Mouse (Mus musculus): ENCODE data around the gene Mtmr1. TPM values are rescaled to one million over a fixed set of nuclear protein-coding genes. Genes with fewer than 3 reads are reported as not detected.

The Mtmr1 gene
- polyA plus RNA-seq, 1 experiment from 2014 or later, result 19.4 TPM

DNA sequence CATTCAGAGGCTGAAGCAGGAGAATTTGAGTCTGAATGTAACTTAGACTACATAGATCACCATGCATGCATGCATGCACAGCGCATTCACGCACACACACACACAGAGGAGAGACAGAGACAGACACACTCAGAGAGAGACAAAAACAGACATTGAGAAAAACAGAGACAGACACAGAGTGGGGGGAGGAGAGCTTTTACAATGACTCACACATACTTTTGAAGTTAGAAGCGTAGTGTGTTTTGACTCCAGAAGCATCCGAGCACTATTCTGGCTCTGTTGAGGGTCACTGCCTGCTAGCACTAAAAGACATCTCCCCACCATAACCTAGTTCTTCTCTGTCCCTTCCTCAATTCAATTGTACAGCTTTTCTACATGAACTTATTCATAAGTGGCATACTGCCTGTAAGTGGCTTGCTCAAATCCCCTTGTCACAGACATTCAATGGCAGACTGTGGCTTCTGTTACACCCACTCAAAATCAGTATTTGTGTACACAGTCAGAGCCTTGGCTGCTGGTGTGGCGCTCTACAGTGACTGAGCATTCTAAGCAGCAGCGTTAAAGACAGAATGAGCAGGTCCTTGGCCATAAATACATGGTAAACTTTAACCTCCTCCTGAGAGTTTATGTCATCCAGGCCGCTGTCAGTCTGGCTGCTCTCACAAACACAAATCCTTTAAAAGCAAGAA, 99.7 kb downstream of the Mtmr1 start:
- no peaks in the 10 kb centered on the region for H3K27me3 ChIP-seq (replicated peaks)
- no peak for ATAC-seq (ENCODE audit: low FRiP score, low read depth)
- H3K36me3 ChIP-seq, result no peaks in the 10 kb centered on the region
- WGBS, result 73% methylated on average over 7 of the region's 7 CpGs
- no peak overlapping the region for H3K27ac ChIP-seq
- no peaks in the 10 kb centered on the region for H3K9me3 ChIP-seq
- no peak overlapping the region for H3K4me3 ChIP-seq
- H3K4me2 ChIP-seq (replicated peaks), result no peak overlapping the region
- H3K9ac ChIP-seq, result no peak overlapping the region
- H3K4me1 ChIP-seq, result no peaks in the 10 kb centered on the region

DNA sequence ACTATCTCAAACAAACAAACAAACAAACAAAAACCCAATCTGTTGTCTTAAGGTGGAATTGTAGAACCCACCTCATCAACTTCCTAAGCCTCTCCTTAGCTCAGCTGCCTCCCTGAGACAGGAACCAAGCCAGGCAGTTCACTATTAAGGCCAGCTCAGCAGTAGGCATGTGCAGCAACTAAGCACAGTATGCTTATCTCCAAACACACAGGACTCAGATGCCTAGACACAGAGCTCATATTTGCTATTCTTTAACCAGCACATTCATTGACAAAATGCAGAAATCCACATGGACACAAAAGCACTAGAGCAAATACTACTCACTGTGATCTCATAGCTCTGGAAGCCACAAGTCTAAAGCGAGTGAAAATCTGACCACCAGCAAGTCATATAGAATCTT, 100.9 kb downstream of the Mtmr1 start:
- no peak overlapping the region for H3K4me2 ChIP-seq (replicated peaks)
- H3K36me3 ChIP-seq, result no peaks in the 10 kb centered on the region
- H3K9me3 ChIP-seq, result no peaks in the 10 kb centered on the region
- no peak overlapping the region for H3K9ac ChIP-seq
- no peaks in the 10 kb centered on the region for H3K27me3 ChIP-seq (replicated peaks)
- ATAC-seq (ENCODE audit: low FRiP score, low read depth), result no peak
- no peak overlapping the region for H3K4me3 ChIP-seq
- WGBS, result 71% methylated on average over 1 of the region's 1 CpGs
- H3K27ac ChIP-seq, result no peak overlapping the region
- no peaks in the 10 kb centered on the region for H3K4me1 ChIP-seq

DNA sequence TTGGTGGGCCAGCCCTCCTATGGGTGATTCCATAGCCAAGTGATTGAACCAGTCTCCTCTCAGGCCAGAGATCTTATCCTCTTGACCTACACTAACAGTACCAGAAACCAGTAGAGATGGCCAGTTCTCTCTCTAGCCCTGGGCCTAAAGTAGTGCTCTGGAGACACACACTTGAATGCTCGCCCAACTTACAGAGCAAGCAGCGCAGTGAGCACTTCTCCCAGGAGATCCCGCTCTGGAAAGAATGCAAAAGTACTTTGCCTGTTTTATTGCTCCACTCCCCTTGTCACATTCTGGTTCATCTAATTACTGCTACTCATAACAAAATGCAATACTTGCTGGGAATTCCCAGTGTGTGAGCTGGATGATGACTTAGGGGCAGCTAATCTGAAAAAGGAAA, 102.9 kb downstream of the Mtmr1 start:
- H3K4me3 ChIP-seq, result no peak overlapping the region
- ATAC-seq (ENCODE audit: low FRiP score, low read depth), result no peak
- no peaks in the 10 kb centered on the region for H3K9me3 ChIP-seq
- no peaks in the 10 kb centered on the region for H3K4me1 ChIP-seq
- no peak overlapping the region for H3K9ac ChIP-seq
- H3K27me3 ChIP-seq (replicated peaks), result no peaks in the 10 kb centered on the region
- 84% methylated on average over 3 of the region's 3 CpGs for WGBS
- H3K27ac ChIP-seq, result no peak overlapping the region
- no peak overlapping the region for H3K4me2 ChIP-seq (replicated peaks)
- no peaks in the 10 kb centered on the region for H3K36me3 ChIP-seq

Other genes with a start within 250 kb of the Mtmr1 start
- gene Mtm1, start 154.0 kb upstream of the Mtmr1 start, polyA plus RNA-seq (2016; fragmentation: Nextera tagmentation; extraction: Ambion mirVana), result 5.3 and 5.5 TPM in 2 replicates
- 45.9 and 50.2 TPM in 2 replicates for gene Cd99l2, start 128.1 kb downstream of the Mtmr1 start, polyA plus RNA-seq (2016; fragmentation: Nextera tagmentation; extraction: Ambion mirVana)
- gene Hmgb3, start 191.2 kb downstream of the Mtmr1 start, polyA plus RNA-seq (2016; fragmentation: Nextera tagmentation; extraction: Ambion mirVana), result 648 and 679 TPM in 2 replicates